Mouse (Mus musculus): ENCODE measurements around the gene Plekha7.

Plekha7 gene

DNA sequence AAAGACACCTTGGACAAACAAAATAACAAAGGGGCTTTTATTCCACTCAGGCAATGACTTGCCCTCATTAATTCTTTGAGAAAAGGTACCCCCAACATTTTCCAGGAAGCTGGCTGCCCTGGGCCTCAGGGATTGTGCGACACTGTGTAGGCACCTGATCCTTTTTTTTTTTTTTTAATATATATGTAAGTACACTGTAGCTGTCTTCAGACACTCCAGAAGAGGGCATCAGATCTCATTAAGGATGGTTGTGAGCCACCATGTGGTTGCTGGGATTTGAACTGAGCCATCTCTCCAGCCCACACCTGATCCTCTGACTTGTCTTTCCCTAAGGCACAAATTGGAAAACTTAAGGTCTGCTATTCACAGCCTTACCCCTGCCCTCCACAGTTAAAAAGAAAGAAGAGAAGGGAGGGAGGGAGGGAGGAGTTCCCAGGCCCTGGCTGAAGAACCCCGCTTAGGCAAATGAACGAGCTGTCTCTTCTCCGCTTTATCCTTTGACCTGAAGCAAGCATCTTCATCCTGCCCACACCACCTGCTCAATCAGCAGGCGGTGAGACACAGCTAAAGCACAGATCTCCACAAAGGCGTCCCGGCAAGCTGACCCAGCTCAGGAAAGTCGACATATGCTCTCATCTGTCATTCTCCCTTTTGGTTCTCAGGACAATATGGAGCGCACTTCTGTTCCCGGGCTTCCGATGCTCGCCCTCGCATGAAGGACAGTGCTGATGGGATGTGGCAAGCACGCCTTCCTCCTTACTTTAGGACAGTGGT is 85.0 kb downstream of the Plekha7 start:
- DNase-seq (ENCODE audit: extremely low read depth, insufficient read length, low spot score) = no peak

DNA sequence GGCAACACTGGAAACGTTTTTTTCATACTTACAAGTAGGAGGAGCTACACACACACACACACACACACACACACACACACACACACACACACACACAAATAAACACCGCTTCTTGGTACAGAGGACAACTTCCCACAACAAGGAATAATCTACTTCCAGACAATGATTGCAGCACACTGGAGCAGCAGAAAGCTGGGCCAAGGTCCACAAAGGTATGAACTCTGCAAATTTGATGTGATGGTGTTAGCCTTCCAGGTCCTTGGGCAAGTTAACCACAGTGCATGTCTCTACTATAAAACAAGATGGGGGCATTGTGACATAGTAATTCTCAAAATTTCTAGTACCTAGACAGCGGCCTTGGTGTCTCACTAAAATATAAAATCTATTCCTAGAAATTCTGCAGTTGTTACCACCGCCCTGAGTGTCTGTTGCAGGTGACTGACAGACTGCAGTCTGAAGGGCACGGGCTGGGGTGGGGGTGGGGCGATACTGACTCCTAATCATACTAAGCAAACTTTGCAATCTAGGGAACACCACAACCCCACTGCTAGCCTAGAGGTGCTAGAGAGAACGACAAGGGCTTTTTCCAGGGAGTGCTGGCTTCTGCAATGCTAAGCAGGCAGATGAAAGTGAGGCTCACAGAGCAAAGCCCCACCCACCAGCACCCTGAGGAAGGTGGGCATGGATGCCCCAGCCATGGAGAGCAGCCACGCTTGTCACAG is 85.7 kb downstream of the Plekha7 start:
- no peak for DNase-seq (ENCODE audit: extremely low read depth, insufficient read length, low spot score)

DNA sequence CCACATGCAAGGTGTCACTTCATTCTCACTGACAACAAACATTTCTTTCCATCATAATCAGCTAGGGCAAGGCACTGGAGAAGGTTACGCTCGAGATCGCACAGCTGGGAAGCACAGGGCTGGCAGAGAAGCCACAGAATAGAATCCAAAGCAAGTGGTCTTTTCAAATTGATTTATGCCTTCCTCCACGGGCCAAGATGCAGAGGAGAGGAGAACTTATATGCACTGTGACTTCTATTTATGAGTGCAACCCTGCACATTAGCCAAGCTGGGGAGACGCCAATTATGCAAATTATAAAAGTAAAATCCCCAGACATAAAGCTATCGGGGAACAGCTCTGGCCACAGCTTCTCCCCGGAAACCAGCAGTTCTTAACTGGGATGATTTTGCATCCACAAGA is 86.3 kb downstream of the Plekha7 start:
- no peak for DNase-seq (ENCODE audit: extremely low read depth, insufficient read length, low spot score)

DNA sequence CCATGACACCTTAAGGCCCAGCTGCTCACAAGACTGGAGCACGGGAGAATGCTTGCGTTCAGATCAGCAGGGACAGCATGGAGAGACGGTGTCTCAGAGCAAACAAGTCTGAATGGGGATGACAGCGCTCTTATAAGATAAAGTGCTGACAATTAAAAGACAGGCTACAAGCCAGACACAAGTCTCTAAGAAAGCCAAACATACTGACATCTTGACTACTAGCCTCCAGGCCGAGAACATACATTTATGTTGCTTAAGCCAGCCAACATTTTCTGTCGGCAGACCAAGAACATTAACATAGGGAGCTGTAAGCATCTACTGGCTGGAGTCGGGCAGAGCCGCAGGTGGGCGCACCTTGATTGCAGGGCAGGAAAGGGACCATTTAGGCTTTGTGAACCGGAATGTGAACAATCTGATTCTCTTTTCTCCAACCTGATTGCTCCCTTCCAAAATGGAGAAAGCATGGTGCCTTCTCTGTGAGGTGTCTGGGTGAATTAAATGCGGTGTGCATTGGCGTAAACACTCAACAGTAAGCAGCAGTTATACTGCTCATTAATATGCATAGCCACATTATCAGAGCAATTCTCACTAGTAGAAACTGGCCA is 88.0 kb downstream of the Plekha7 start:
- DNase-seq (ENCODE audit: extremely low read depth, insufficient read length, low spot score) = no peak

DNA sequence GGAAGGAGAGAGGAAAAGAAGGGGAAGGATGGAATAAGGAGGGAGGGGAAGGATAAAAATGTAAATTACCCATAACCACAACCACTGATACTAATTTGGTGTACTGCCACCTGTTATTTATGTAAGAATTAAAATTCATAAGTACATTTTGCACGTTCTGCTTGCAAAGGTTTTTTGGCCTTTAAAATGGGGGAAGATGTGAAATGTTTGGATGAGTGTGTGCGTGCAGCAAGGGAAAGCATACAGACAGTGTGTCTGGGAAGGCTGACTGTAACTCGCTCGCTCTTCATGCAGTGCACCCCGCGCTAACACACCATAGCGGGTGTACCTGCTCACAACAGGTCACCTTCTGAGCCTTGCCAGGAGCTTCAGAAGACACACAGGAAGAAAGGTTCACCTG is 90.4 kb downstream of the Plekha7 start:
- no peak for DNase-seq (ENCODE audit: extremely low read depth, insufficient read length, low spot score)

DNA sequence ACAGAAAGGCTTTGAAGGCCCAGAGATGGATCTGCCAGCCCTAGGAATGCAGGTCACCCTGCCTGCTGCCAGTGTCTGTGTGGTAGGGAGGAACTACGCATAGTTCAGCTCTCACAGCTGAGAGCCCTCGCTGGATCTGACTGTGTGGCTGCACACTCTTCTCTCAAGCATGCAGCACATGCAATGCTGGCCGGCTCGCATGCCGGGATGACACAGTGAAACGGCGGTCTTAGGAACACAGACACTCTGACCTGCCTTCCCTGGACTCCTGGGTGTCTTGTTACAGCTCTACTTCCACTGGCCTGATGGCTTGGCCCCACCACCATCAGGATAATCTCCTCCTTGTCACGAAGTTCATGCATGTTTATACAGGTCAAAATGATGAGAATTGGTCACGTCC is 96.3 kb downstream of the Plekha7 start:
- no peak for DNase-seq (ENCODE audit: extremely low read depth, insufficient read length, low spot score)

DNA sequence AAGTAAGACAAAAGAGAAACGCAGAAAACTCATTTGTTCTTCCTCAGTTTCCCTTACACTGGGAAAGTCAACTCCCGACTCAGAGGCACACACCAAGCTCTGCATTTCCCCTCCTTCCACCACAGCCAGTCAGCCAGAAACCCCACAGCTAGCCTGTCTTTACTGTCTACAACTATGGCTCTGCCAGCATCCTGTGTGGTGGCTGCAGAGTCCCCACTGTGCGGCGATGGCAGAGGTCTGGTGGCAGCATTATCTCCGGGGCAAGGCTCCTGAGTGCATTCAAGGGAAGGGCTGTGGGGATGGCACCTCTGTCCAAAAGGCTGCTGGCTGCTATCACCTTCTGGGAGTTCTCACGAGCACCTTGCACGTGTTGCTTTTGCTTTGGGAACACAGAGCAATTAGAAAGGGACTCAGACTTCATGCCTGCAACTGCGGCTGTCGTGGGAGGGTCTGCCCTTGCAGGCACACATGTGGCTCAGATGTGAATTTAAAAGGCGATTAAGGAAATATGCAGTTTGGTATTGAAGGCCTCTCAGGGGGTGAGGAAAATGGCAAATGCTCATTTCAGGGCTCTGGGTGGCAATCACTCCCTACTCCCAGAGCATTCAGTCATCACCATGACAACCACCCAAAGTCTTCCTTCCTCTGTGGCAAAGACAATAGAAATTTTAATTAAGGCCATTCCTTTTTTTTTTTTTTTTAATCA is 98.1 kb downstream of the Plekha7 start:
- DNase-seq (ENCODE audit: extremely low read depth, insufficient read length, low spot score) = no peak

DNA sequence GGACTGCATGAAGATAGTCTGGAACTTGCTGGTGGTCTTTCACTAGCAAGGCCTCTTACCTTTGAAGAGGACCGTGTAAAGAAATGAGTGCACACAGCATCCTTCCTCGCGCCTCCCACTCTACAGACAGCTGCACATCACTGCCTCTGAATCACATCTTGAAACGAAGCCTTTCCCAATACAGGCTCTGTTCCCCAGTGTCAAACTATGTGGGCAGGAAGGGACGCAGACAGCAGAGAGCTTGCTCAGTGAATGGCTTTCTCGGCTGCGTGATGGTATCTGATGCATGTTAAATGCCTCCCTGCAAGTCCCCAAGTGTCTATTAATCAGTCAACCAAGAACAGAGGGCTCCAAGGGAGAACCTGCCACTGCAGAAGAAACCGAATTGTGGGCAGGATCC is 99.3 kb downstream of the Plekha7 start:
- DNase-seq (ENCODE audit: extremely low read depth, insufficient read length, low spot score) = no peak

DNA sequence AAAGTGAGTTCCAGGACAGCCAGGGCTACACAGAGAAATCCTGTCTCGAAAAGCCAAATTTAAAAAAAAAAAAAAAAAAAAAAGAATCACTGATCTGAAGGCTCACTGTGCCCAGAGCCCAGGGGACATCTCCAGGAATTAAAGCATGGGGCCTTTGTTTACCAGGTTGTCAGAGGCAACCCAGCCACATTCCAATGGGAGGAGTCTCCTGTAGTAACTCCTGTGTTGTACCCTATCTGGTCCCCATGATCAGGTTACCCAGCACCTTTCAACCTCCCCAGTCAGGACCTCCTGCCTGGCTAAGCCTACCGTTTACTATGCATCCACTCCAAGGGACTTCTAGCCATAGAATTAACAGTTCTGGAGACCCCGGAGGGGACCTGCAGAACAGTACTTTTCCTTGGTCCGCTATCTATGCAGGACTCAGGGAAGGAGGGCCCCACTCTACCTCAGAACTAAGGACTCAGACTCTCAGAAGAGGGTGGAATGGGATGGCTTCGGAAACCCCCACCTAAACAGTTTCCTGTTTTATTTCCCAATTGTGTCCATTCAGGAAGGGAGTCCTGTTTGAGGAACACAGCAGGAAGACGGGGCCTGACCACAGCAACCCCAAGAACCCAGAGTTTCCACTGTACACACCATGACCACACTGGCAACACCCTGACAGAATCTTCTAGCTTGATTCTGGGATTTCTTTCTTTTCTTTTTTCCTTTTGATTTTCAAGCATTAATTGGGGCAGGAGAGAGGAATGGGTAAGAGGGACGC is 101.2 kb downstream of the Plekha7 start:
- no peak for DNase-seq (ENCODE audit: extremely low read depth, insufficient read length, low spot score)

DNA sequence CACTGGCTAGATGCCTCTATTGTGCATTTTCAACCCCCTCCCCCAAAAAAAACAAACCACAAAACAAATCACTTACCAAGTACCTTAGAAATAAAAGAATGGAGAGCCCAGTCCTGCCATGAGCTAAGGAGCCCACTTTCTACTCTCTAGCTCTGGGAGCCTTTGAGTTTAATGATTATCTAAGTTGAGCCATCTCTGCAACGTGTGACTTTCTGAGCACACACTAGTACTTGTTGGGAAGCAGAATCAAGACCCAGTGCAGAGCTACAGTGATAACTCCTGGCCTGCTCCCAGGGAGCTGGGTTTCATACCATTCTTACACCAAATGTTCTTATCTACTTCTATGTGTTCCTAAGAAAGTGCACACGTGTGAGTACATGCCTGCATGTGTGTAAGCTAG is 102.7 kb downstream of the Plekha7 start:
- no peak for DNase-seq (ENCODE audit: extremely low read depth, insufficient read length, low spot score)

DNA sequence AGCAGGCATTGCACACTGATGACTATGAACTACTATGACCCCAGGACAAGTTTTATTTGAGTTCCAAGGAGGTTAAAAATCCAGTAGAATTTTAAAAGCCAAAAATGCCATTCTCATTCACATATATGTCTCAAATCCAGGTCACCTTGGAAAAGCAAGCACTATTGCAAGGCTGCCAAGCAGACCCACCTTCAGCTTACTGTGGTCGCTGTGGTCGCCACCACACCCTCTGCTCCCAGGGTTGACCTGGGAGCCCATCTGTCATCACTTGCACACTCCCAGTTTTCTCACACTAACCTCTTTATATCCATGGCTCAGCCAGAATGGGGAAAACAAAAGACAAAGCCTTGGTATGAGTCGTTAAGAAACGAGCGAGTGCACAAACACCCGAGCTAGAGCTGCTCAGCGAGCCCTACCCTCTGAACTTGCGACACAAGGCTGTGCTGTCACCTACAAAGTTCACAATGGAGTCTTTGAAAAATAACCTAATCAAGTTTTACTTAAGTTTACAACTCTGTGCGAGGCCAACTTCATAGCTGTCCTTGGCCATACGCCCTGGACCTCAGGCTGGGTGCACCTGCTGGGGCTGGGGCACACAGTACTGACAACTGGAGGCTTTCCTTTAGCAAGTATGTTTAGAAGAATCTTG is 106.0 kb downstream of the Plekha7 start:
- peak; percentile 62 for DNase-seq (ENCODE audit: extremely low read depth, insufficient read length, low spot score)

DNA sequence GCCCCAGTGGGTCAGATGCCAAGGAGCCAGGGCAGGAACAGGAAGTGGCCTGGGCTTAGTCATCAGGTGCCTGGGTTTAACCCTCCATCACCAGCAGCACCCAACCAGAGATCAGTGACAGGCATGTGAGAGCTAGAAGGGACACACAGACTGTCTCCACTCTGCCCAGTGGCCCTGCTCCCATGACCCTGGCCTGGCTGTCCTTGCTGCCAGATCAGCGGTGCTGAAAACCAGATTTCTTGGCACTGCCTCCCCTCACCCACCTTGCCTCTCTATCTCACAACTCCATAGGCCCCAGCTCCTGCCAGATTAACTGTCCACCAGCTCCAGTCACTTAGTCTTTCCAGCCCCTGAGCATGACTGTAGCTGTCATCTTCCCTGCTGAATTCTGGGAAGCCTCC is 107.2 kb downstream of the Plekha7 start:
- peak; percentile 67 for DNase-seq (ENCODE audit: extremely low read depth, insufficient read length, low spot score)

DNA sequence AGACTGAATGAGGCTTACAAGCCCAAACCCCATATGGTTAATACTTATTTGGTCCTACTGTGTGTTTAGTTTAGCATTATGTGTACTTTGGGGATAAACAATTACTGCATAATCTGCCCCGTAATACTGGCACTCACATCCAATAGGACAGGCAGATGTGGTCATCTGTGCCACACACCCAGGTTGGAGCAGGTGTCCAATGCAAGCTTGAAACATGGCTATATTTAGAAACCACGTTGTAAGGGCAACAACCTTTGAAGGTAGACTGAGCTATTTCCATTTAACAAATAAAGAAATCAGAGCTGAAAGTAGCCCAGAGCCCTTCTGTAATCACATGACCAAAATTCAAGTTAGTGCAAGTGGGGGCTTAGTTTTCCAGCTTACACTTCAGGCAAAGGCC is 107.6 kb downstream of the Plekha7 start:
- no peak for DNase-seq (ENCODE audit: extremely low read depth, insufficient read length, low spot score)

DNA sequence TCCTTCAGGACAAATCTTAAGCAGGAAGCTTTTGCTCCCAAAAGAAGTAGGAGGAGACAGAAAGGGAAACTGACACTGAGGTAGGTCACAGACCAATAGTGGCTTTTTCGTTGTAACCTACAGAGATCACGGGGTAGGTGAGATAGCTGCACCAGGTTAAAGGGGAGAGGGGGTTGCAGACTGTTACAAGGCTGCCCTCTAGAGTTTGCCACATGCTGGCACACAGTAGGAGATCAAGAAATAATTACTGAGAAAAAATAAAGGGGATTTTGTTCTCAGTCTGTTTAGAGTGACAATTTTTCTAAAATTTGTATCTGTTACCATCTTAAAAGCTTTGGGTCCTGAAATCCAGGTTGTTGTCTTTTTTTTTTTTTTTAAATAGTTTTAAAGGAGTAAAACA is 109.3 kb downstream of the Plekha7 start:
- no peak for DNase-seq (ENCODE audit: extremely low read depth, insufficient read length, low spot score)

DNA sequence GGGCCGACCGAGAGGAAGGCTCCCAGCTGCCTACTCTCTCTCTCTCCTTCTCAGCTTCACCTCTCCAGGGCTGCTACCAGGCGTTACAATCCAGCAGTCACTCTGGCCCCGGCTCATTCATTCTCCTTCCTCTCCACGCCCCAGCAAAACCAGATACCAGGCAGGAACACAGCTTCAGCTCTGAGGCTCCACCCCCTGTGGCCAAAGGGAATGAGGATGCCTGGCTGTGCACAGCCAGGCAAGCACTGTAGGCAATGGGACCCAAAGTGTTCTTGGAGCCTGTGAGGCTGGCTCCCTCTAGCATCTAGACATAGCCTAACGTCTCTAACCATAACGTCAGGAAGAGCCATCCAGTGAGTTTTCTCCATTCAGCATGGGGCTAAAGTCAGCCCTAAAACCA is 109.8 kb downstream of the Plekha7 start:
- DNase-seq (ENCODE audit: extremely low read depth, insufficient read length, low spot score) = peak; percentile 31

DNA sequence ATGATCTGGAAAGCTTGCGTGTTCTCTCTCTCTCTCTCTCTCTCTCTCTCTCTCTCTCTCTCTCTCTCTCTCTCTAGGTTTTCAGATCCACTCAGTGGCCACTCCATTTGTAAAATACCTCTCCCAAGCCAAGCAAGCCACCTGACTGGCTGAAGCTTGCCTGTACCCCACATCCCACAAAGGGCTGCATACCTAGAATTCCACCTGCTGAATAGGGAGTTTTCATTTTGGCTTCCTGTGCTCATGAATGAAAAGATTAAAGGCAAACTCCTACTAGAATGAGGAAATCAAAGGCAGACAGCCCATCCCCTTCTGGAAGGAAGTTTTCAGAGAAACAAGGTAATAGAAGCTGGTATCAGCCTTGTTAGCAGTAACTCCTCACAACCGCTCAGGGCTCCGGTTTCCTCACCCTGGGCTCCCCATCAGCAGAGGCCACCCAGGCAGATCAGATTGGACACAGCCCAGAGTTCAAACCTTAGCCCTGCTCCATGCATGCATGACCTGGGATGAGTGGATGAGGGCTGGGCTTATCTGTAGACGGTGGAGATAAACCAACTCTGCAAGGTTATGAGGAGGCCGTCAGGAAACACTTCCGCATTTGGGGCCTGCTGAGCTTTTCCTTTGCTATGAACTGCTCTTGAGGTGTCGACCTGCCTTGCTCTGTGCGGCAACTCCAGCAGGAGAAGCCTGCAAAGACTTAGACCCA is 111.0 kb downstream of the Plekha7 start:
- DNase-seq (ENCODE audit: extremely low read depth, insufficient read length, low spot score) = no peak

DNA sequence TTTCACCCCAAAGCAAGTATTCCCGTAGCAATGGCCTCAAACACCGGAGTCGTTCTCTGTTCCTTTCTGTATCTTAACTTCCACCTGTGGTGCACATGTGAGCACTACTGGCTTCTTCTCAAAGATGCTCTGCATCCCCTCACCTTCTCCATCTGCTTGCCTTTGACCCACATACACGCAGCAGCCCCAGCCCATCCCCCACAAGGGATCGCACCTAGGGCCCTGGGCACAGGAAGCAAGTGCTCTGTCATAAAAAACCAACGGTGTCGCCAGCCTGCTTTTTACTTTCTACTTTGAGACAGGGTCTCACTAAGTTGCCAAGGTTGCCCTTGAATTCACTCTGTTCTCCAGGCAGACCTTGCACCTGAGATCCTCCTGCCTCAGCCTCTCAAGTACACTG is 113.2 kb downstream of the Plekha7 start:
- DNase-seq (ENCODE audit: extremely low read depth, insufficient read length, low spot score) = no peak

DNA sequence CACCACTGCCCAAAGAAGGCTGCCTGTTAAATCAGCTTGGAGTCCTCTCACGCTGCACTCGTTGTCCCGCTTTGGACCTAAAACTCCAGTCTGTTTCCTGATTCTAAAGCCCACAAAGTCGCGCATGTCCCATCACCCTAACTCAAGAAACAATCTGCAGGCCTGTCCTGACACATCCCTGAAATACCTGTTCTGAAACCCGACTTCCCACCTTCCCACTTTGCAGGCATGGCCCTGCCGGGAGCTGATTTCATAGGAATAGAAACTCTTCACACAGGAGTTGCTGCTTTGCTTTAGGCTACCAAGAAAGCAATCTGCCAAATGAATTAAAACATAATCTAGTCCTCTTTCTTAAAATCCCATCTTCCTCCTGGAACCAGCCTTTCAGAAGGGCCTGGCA is 115.2 kb downstream of the Plekha7 start:
- DNase-seq (ENCODE audit: extremely low read depth, insufficient read length, low spot score) = no peak

DNA sequence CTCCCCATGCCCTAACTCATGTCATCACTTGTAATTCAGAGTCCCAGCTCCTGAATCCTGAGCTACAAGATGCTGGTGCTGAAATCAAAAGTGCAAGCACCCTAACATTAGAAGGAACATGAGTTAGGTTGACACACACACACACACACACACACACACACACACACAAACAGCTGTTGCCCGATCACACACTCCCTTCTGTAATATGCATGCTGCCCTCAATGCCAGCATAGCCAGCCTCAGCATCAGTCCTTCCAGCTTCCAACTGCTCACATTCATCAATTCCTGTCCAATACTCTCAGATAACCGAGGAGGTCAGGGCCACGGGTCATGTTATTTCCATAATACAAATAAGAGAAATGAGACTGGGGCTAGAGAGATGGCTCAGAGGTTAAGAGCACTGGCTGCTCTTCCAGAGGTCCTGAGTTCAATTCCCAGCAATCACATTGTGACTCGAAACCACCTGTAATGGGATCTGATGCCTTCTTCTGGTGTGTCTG is 116.0 kb downstream of the Plekha7 start:
- DNase-seq (ENCODE audit: extremely low read depth, insufficient read length, low spot score) = no peak
